Mouse (Mus musculus): Measurements from ENCODE around the gene Sh3rf1.

Sh3rf1 gene

DNA sequence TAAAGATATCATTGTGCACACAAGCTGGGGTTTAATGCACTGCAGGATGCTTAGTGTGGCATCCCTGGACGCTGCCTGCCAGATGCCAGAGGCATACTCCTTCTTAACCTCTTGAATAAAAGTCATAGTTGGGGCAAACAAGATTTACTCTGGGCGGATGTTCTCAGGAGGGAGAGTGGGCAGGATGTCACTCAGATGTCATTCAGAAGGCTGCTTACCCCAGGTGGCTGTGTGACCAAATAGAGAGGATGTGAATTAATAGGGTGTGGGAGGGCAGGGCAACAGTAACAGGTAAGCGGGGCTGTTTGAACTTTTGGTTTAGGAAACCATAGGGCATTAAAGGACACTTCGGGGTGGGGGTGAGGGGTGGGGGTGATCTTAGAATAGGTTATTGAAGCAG lies 37.7 kb downstream of the Sh3rf1 start:
- no peak for DNase-seq (ENCODE audit: low spot score)

DNA sequence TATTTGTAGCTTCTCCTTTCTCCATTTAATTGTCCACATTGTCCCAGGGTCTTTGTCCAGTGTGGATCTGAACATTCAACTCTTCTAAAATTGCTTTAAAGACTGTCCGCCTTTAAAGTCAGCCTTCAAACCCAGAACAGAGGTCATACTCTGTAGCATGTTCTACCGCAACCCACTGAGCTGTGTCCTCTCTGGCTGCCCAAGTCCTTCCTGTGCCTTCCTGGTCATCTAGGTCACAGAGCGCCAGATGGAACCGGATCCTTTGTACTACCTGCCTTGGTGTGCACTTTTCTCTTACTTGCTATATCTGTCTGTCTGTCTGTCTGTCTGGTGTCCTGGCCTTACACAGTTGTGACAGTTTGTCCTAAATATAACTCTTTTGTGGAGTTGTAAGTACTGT lies 40.0 kb downstream of the Sh3rf1 start:
- DNase-seq (ENCODE audit: low spot score), result no peak

GRCm38 (mm10) chr8:61264881-61265280 lies 41.2 kb downstream of the Sh3rf1 start:
- DNase-seq (ENCODE audit: low spot score), result no peak

- peak; percentile 58 for DNase-seq (ENCODE audit: low spot score)
These were observed 41.7 kb downstream of the Sh3rf1 start for GRCm38 (mm10) chr8:61265390-61265789.

DNA sequence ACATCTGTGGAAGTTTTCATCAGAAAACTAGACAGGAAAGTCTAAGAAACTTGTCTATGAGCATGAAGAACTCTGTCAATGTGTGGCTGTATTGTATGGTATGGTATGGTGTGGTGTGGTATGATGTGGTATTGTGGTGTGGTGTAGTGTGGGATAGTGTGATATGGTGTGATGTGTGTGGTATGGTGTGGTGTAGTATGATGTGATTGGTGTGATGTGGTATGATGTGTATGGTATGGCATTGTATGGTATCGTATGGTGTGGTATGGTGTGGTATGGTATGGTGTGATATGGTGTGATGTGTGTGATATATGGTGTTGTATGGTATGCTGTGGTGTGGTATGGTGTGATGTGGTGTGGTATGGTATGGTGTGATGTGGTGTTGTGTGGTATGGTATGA lies 43.4 kb downstream of the Sh3rf1 start:
- DNase-seq (ENCODE audit: low spot score), result no peak

DNA sequence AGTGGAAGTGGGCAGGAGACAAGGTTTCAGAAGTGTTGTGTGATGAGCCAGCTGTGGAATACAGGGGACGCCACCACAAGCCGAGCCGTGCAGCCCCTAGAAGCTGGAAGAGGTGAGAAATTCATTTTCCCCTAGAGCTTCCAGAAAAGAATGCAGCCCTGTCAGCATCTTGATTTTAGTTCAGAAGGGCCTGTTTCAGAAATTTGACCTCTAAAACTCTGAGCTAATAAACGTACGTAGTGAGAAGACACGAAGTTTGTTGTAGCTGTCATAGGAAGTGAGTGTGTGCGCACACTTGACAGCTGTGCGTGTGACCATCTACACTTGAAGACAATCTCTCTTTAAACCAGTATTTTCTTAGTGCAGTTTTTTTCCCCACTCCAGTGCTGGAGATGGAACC lies 44.0 kb downstream of the Sh3rf1 start:
- DNase-seq (ENCODE audit: low spot score), result no peak

DNA sequence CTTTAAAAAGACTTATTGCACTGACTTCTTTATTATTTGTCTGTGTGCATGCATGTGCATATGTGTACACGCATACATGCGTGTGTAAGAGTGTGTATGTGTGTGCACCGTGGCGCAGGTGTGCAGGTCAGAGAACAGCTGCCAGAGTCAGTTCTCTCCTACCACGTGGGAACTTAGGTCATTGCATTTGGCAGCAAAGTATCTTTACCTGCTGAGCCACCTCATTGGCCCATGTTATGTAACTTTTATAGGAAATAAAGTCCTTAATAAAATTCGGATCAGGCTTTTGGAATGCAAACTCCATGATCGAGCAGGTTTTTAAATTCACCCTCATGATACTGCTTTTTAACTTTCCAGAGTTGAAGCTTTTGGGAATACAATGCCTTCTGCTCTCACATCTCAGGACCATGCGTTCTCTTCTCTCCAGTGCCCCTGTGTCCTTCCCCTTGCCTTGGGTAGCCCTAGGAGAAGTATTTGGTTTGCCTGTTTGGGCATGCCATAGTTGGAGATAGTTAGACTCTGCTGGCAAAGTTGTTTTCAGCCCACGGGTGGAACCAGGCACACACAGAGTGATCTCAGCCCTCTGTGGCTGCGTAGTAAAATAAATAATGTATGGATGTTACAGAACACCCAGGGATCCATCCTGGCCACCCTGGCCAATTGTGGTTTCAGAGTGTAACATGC lies 44.7 kb downstream of the Sh3rf1 start:
- no peak for DNase-seq (ENCODE audit: low spot score)

DNA sequence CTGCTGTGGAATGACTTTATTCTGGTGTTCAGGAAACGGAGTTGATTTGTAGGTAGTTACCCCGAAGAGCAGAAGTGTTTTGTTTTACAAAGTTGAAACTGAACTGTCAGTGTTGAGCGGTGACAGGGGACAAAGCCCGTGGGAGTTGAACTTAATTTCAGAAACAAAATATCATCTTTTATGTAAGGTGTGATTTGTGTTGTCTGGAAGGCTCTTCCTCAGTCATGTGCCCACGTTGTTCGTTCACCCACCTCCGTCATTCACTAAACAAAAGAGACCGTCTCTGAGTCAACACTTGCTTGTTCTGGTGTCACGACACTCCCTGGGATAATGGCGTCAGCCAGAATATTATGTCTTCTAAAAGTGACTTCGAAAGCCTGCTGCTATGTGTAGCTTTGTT lies 46.3 kb downstream of the Sh3rf1 start:
- no peak for DNase-seq (ENCODE audit: low spot score)

- no peak for DNase-seq (ENCODE audit: low spot score)
These were observed 46.9 kb downstream of the Sh3rf1 start for GRCm38 (mm10) chr8:61270541-61270940.

- no peak for DNase-seq (ENCODE audit: low spot score)
These were observed 47.3 kb downstream of the Sh3rf1 start for GRCm38 (mm10) chr8:61270961-61271360.

DNA sequence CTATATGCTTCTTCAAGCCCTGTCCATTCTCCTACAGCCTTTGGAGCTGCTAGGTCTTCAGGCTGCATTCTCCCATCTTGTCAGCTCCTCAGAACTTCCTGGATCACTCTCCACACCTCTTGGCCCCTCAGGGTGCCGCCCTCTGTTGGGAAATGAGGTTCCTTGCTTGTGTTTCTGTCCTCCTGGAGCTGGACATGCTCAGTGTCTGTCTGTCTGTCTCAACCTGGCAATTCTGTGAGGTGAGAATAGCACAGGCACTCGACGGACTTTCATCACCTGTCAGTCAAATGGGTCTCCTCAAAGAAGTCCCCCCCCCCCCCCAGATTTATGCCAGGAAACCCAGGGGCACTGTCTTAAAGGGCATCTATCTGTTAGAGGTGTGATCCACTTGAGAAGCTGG lies 49.2 kb downstream of the Sh3rf1 start:
- no peak for DNase-seq (ENCODE audit: low spot score)

- no peak for DNase-seq (ENCODE audit: low spot score)
These were observed 49.9 kb downstream of the Sh3rf1 start for GRCm38 (mm10) chr8:61273307-61274221.

GRCm38 (mm10) chr8:61274602-61275462 lies 51.2 kb downstream of the Sh3rf1 start:
- no peak for DNase-seq (ENCODE audit: low spot score)

GRCm38 (mm10) chr8:61275463-61276356 lies 52.0 kb downstream of the Sh3rf1 start:
- DNase-seq (ENCODE audit: low spot score), result no peak

DNA sequence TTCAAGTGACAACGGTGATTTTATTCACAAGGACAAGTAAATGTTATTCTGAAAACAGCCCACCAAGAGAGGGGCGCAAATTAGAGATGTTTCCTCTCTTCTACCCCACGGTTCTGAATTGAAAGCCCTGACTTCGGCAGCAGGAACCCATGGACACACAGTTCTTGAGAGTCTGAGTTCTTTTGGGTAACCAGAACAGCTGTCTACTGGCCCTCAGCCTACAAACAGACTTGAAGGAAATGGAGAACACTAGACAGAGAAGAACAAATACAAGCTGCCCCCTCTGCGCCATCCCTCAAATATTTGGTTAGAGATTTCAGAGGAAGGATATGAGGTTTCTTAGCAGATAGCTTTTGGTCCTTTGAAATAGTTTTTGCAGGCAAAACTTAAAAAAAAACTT lies 52.7 kb downstream of the Sh3rf1 start:
- no peak for DNase-seq (ENCODE audit: low spot score)

GRCm38 (mm10) chr8:61279030-61279429 lies 55.4 kb downstream of the Sh3rf1 start:
- no peak for DNase-seq (ENCODE audit: low spot score)

- no peak for DNase-seq (ENCODE audit: low spot score)
These were observed 58.9 kb downstream of the Sh3rf1 start for GRCm38 (mm10) chr8:61282303-61283168.

GRCm38 (mm10) chr8:61283169-61284081 lies 59.8 kb downstream of the Sh3rf1 start:
- DNase-seq (ENCODE audit: low spot score), result peak; percentile 54

DNA sequence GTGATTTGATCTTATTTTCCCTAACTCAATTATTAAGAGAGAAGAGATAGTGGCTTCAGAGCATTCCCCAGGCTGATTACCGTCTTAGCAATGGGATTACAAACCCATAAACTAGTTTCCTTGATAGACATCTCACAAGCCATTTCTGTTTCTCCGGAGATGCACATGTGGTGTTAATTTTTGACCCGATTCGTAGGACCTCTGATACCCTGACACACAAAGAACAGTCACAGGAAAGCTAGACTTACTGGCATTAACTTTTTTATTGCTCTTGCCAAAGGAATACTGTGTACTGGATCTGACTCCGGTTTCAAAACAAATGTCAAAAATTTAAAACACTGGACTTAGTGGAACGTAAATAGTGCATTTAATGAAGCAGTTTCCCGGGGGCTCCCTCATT lies 62.2 kb downstream of the Sh3rf1 start:
- DNase-seq (ENCODE audit: low spot score), result no peak

All from testis, postnatal 10 days (tissue).